Mouse (Mus musculus): ENCODE data around the gene Usp53.
A peak's percentile ranks its signal among the peaks of the same experiment; 100 is the strongest.
"Not testable (repeated sequence)": the region's sequence is repeated elsewhere in the genome, so short reads cannot be mapped to it uniquely, and the experiment has no call there.

The Usp53 gene

GRCm38 (mm10) chr3:122943387-122943890 lies 40.9 kb downstream of the Usp53 start:
- no peak for DNase-seq (ENCODE audit: low spot score in 2 of 2)

GRCm38 (mm10) chr3:122939215-122939614 lies 45.1 kb downstream of the Usp53 start:
- no peak for DNase-seq (ENCODE audit: low spot score in 2 of 2)

DNA sequence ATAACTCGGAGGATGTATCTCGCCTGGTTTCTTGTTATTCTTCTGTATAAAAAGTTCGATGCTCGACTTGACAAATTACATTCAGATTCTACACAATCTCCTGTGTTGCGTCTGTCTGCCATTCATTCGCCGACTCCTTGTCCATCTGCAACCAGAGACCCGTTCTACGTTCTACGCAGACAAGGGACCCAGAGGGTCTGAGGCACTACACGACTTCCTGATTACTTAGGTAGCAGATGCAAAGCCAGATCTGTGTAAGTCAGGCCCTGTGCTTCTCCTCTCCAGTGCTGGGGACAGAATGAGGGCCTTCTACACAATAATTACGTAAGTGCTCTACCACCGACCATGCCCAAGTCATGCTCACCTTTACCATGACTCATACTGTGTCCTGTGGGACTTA lies 47.1 kb downstream of the Usp53 start:
- DNase-seq (ENCODE audit: low spot score in 2 of 2) = not testable (repeated sequence)

DNA sequence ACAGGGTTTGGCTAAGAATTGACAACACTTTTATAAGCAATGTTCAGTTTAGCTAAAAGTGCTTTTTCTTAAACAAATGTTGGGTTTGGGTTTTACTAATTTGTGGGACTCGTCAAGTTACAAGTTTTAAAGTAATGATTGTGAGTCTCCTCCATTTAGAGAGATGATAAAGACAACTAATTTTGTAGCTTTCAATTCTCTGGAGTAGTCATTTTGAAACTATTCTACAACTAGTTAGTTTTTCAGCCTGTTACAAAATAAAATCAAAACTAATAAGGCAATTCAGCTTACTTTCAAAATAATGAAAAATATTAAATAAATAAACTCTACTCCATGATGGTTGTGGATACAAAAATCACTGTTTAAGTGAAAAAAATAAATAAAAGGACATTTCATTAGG lies 51.8 kb downstream of the Usp53 start:
- DNase-seq (ENCODE audit: low spot score in 2 of 2) = no peak

- no peak for DNase-seq (ENCODE audit: low spot score in 2 of 2)
Measured at GRCm38 (mm10) chr3:122929723-122930122, 54.6 kb downstream of the Usp53 start.

DNA sequence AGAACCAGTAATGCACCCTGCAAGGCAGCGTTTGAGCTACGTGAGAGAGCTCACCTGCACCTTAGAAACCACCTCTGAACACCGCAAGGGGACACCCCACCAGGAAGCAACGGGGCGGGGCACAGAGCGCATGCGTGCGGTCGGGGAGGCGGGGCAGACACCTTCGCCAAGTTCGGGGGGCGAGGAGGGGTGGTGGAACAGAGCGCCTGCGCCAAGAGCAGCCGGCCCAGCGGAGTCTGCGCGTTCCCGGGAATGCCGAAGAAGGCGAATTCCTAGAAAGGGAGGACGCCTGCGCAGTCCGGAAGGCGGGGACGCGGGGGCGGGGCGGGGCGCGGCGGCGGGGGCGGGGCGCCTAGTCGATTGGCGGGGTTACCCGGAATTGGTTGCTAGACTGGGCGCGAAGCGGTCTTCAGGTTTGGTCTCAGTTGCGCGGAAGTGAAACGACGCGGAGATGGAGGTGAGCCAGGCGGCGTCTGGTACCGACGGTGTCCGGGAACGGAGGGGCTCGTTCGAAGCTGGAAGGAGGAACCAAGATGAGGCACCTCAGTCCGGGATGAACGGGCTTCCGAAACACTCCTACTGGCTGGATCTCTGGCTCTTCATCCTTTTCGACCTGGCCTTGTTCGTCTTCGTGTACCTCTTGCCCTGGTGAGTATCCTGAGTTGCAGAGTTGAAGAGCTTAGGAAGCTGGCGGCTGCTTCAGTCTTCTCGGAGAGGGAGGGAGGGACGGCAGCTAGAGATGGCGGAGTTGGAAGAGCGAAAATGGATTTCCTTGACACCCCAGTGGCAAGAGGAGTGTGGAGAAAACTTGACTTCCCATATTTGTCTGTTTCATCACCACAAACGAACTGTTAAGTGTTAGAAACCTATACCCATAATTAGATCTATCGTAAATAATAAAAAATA lies 60.0 kb downstream of the Usp53 start, which contains the start of gene 1810037I17Rik:
1810037I17Rik (plus strand) TSS at position 195 of the 906 bp plus-strand sequence.
- peak; percentile 92 to 94 for DNase-seq (ENCODE audit: low spot score in 2 of 2)

- no peak for DNase-seq (ENCODE audit: low spot score in 2 of 2)
Measured at GRCm38 (mm10) chr3:122923147-122923546, 61.2 kb downstream of the Usp53 start.

GRCm38 (mm10) chr3:122921676-122922527 lies 62.4 kb downstream of the Usp53 start:
- DNase-seq (ENCODE audit: low spot score in 2 of 2) = no peak

DNA sequence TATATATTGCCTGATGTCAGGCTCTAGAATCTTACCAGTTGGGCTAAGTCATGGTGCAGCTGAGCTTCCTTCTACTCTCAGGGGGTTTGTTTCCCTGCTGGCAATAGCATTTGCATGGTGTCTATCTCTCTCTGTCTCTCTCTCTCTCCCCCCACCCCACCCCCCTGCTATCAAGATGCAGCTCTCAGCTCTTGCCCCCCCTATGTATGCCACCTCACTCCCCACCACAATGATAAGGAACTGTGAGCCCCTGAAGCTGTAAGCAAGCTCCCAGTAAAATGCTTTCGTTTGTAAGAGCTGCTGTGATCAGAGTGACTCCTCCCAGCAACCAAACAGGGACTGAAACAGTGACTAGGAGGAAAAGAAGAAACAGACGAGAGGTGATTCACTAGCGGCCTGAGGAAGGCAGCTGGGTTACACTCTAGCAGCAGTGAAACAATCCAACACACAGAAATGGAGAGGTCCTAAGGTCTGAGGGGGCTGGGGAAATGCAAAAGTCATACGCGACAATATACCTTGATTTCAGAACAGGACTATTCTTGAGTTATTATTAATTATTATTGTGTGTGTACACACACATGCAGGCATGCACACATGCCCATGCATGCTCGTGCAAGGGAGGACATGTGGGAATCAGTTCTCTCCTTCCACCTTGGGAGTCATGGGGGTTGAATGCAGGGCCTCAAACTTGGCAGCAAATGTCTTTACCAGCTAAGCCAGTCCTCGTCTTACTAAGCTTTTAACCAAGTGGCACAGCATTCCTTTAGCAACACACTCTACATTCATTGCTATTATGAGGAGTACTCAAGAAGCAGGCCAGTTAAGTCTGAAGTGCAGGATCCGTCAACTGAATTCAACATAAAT lies 63.5 kb downstream of the Usp53 start:
- DNase-seq (ENCODE audit: low spot score in 2 of 2) = no peak

DNA sequence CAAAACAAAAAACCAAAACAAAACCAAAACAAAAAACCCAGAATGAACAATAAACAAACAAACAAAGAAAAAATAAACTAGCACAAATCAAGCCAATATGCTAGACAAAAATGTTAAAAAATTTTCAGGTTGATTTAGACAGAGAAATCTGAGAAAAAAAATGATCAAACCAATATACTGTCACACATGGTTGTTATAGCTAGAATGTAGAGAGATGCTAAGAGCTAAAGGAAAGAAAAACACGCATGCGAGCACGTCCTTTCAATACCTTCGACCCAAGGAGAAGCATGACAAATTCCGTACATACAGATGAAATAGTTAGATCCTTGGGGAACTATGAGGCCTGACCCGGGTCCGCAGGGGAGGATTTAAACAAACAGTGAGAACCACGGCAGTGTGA lies 65.0 kb downstream of the Usp53 start, which contains the start of gene Gm10959:
Gm10959 (minus strand) TSS at position 101 of the 400 bp plus-strand sequence.
- no peak for DNase-seq (ENCODE audit: low spot score in 2 of 2)

DNA sequence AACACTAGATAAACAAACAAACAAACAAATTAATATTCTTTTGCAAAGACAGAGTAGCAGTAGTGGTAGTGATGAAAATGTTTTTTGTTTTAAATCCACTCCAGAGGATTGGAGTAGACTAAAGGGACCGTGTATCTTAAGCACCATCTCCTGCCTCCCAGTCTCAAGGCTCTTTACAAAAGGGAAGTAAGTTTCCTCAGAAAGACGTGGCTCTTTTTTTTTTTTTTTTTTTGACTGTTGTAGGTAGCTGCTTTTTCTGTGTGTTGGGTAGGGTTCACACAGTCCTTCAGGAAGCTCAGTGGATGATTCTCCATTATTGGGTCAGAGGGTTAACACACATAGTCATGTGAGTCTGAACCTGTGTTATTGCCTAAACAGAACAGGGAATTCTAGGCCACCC lies 65.6 kb downstream of the Usp53 start:
- DNase-seq (ENCODE audit: low spot score in 2 of 2) = no peak

DNA sequence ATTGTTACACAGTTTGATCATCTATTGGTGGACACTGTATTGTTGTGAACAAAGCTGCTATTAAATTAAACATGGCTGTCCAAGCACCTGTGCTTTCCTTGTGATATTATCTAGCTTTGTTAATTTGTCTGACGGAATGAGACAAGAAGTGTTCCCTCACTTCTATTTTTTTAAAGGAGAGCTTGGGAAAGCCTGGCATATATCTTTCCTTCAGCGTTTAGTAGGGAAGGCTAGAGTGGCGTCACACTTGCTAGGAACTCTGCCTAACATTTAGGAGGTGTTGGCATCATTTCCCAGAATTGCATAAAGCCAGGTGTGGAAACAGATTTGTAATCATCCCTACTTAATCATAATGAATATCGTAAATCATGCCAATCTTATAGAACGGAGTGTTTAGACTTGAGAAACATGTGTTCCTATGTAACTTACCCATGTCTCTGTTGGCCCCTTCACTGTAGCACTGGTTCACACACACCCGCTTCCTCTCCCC lies 68.1 kb downstream of the Usp53 start:
- no peak for DNase-seq (ENCODE audit: low spot score in 2 of 2)

GRCm38 (mm10) chr3:122915493-122915892 lies 68.8 kb downstream of the Usp53 start:
- no peak for DNase-seq (ENCODE audit: low spot score in 2 of 2)

GRCm38 (mm10) chr3:122907841-122908240 lies 76.5 kb downstream of the Usp53 start:
- DNase-seq (ENCODE audit: low spot score in 2 of 2) = no peak

GRCm38 (mm10) chr3:122903746-122904433 lies 80.4 kb downstream of the Usp53 start:
- peak in 1 of 2 experiments; percentile 35 for DNase-seq (ENCODE audit: low spot score in 2 of 2)

DNA sequence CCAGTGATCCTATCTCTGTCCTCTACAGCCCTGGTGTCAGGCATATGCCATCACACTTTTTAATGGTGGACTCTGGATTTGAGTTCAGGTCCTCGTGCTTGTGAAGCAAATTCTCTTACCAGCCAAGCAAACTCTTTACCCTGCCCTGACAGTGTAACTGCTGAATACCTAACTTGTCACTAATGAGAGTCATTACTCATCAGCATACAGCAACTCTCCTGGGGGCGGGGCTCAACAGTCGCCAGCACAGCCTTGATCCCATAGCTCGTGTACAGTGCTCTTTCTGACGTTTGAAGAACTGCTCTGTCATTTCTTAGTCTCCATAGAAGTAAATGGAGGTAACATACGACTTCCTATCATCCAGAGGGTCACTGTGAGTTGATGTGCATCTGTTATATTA lies 86.1 kb downstream of the Usp53 start:
- DNase-seq (ENCODE audit: low spot score in 2 of 2) = no peak

- no peak for DNase-seq (ENCODE audit: low spot score in 2 of 2)
Measured at GRCm38 (mm10) chr3:122895189-122895731, 89.0 kb downstream of the Usp53 start.

GRCm38 (mm10) chr3:122894772-122895171 lies 89.5 kb downstream of the Usp53 start, which contains the start of gene Fabp2:
Gene Fabp2, plus strand, starts transcription at chr3:122895072.
- no peak for DNase-seq (ENCODE audit: low spot score in 2 of 2)

DNA sequence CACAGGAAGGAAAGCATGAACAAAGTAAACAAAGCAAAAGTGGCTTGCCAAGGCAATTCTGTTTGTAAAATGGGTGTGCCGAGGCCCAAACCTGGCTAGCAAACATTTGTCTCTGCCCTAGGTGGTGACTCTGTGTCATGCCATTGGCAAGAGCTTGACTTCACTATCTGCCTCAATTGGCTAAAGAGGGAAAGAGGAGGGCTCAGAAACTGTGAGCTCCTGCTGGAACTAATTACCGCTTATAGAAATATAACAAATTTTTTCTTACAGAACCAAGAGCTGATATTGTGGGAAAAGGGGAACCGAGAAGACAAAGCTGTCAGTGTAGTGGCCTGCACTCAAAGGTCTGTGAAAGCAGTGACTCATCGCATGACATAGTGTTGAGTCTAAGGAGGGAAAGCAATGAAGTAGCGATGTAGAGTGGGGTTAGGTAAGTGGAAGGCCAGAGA lies 95.9 kb downstream of the Usp53 start:
- no peak for DNase-seq (ENCODE audit: low spot score in 2 of 2)

Measured in frontal cortex, postnatal 14 days (tissue).